ENCODE assay signal across 18 mouse cellular contexts in the genomic region with DNA sequence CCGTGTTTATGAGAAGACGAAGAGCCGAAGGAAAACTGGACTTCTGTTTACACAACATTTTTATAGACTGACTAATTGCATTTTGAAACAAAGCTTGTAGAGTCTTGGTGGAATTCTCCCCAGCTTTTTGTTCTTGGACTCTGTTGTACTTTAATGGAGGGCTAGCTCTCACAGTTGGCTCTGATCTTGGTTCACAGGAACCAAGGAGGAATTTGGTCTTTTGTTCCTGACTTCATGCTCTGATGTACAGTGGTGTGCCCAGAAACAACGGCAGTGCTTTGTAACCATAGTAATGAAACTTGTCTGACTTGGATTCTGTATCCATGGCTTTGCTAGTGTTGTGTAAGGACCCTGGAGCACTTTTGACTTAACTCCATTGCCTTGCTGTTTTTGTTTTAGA. TPM values are rescaled to one million over a fixed set of nuclear protein-coding genes. Genes with fewer than 3 reads are reported as not detected.
DNase-seq lines count a peak whose midpoint lies in the region; ATAC-seq lines count a peak whose summit lies in the region.
"Had no signal": no experiment of that assay in that cellular context is flagged by ENCODE, and none has a peak within 500 bp of the region (broad histone marks: within the 10 kb centered on the region; RNA-seq: fewer than 3 reads in every experiment).

No protein-coding gene starts in this region.

- no peak overlapping the region for H3K9ac ChIP-seq in lung, embryonic 15.5 days
- H3K9ac ChIP-seq in intestine, embryonic 16.5 days (ENCODE audit: low read depth, low read length), result no peak overlapping the region
- H3K9ac ChIP-seq: neural tube, embryonic 12.5 days had no signal

- H3K4me2 ChIP-seq in lung, embryonic 15.5 days, result no peak overlapping the region
- no peak overlapping the region for H3K4me2 ChIP-seq in intestine, embryonic 16.5 days (ENCODE audit: low read depth, low read length)
- H3K4me2 ChIP-seq: neural tube, embryonic 12.5 days had no signal

- DNase-seq in frontal cortex, postnatal 10 days (ENCODE audit: low spot score in 2 of 2), result peak; percentile 1 to 2
- no peak for DNase-seq in frontal cortex, postnatal 36 days (ENCODE audit: low spot score in 2 of 2)
- DNase-seq in lung, postnatal 36 days, result no peak
- DNase-seq in Muller cell, postnatal 12 days (ENCODE audit: inconsistent ontology term), result peak; percentile 83
- DNase-seq in right cerebral cortex, adult 18-20 months, result no peak
- DNase-seq in layer of hippocampus, adult 8-10 months (ENCODE audit: low spot score in 2 of 2), result no peak
- DNase-seq: cerebellum, postnatal 14 days; heart, adult 18-20 months; kidney, postnatal 10 days; lung, postnatal 14 days; thymus, postnatal 14 days had no signal

- H3K36me3 ChIP-seq in lung, embryonic 15.5 days, result peaks cover 7% of the 10 kb centered on the region; the same call in 1 of the 2 replicates
- 0 out of 2 replicates have a peak, but pooled peaks cover 3% of the 10 kb centered on the region for H3K36me3 ChIP-seq in intestine, embryonic 16.5 days (ENCODE audit: control insufficient read depth, insufficient read depth, low read length)

- ATAC-seq in lung, embryonic 15.5 days (ENCODE audit: borderline replicate concordance, extremely low read depth, low FRiP score, low TSS enrichment), result no peak
- no peak for ATAC-seq in intestine, embryonic 16.5 days
- ATAC-seq: midbrain, embryonic 16.5 days had no signal

- peaks cover 38% of the 10 kb centered on the region for H3K4me1 ChIP-seq in lung, embryonic 15.5 days
- H3K4me1 ChIP-seq in intestine, embryonic 16.5 days (ENCODE audit: control insufficient read depth, insufficient read depth, low read length), result peaks cover 25% of the 10 kb centered on the region

- WGBS in lung, embryonic 15.5 days, result 40% methylated on average over 4 of the region's 4 CpGs
- 45% methylated on average over 4 of the region's 4 CpGs for WGBS in intestine, embryonic 16.5 days

- H3K9me3 ChIP-seq in lung, embryonic 15.5 days, result no peaks in the 10 kb centered on the region
- no peaks in the 10 kb centered on the region for H3K9me3 ChIP-seq in intestine, embryonic 16.5 days (ENCODE audit: control insufficient read depth, low read length)

- H3K27ac ChIP-seq in lung, embryonic 15.5 days, result 0 out of 2 replicates have a peak overlapping the region, but pooled peaks have one; percentile 21
- 0 out of 2 replicates have a peak overlapping the region, but pooled peaks have one; percentile 17 for H3K27ac ChIP-seq in intestine, embryonic 16.5 days (ENCODE audit: low read length)
- H3K27ac ChIP-seq: neural tube, embryonic 12.5 days had no signal

- H3K4me3 ChIP-seq in lung, embryonic 15.5 days, result no peak overlapping the region
- no peak overlapping the region for H3K4me3 ChIP-seq in intestine, embryonic 16.5 days (ENCODE audit: low read length)
- H3K4me3 ChIP-seq: neural tube, embryonic 12.5 days had no signal

- H3K27me3 ChIP-seq in lung, embryonic 15.5 days, result no peaks in the 10 kb centered on the region
- no peaks in the 10 kb centered on the region for H3K27me3 ChIP-seq in intestine, embryonic 16.5 days (replicated peaks; ENCODE audit: control insufficient read depth, insufficient read depth, low read length)
- H3K27me3 ChIP-seq: neural tube, embryonic 12.5 days had no signal

RNA-seq across cellular contexts. Expression of a gene that starts 20.6 kb away (rescaled TPM):
- polyA plus RNA-seq in lung, embryonic 15.5 days (2015; fragmentation: Nextera tagmentation; extraction: Ambion mirVana), result 23.4 and 26.0 TPM in 2 replicates
- 18.0 and 18.9 TPM in 2 replicates for polyA plus RNA-seq in intestine, embryonic 16.5 days (2015; fragmentation: Nextera tagmentation; extraction: Ambion mirVana)
- 10 to 100 TPM; 64.2 to 73.9 (median 70.0) TPM for total RNA-seq in layer of hippocampus, adult 8-10 months (2022)

RNA-seq across cellular contexts. Expression of a gene that starts 55.5 kb away (rescaled TPM):
- not detected in 2 replicates for polyA plus RNA-seq in lung, embryonic 15.5 days (2015; fragmentation: Nextera tagmentation; extraction: Ambion mirVana)
- not detected in 2 replicates for polyA plus RNA-seq in intestine, embryonic 16.5 days (2015; fragmentation: Nextera tagmentation; extraction: Ambion mirVana)
- not detected for total RNA-seq in layer of hippocampus, adult 8-10 months (2022)
- total RNA-seq: heart, adult 18-20 months had no signal
- polyA plus RNA-seq: heart, embryonic 16.5 days; limb, embryonic 14.5 days; midbrain, embryonic 16.5 days; neural tube, embryonic 12.5 days; stomach, embryonic 14.5 days had no signal

Comparison
In these comparisons a context has a peak if more than half of its experiments do, and no peak if none do; other contexts are left out.
1. DNase-seq: peak in frontal cortex, postnatal 10 days (2 of 2) and Muller cell, postnatal 12 days (single experiment); none in frontal cortex, postnatal 36 days (0 of 2), lung, postnatal 36 days (single experiment), right cerebral cortex, adult 18-20 months (single experiment) and layer of hippocampus, adult 8-10 months (0 of 2).